Mouse (Mus musculus) thymus, adult 2 months (tissue): Measurements from ENCODE around the gene Ppm1h. TPM values are rescaled to one million over a fixed set of nuclear protein-coding genes. Genes with fewer than 3 reads are reported as not detected.

Source experiments
- DNase-seq: peaks from one replicate; pipeline ENCODE4 v3.0.0; 2021
- H3K27ac ChIP-seq: fragments of 200-500 bp; 2 replicates; pipeline ENCODE4 v1.5.1; 2012; ENCODE audit warnings: low read length, control low read depth; ENCODE audit not compliant: control insufficient read depth, insufficient read depth
- H3K27me3 ChIP-seq: fragments of 200-500 bp; 2 replicates; pipeline ENCODE4 v1.6.1; 2012; ENCODE audit warnings: mild to moderate bottlenecking, low read length, moderate library complexity, mixed read lengths; ENCODE audit not compliant: control insufficient read depth, insufficient read depth
- H3K36me3 ChIP-seq: fragments of 200-500 bp; 2 replicates; pipeline ENCODE4 v1.6.1; 2012; ENCODE audit warnings: mild to moderate bottlenecking, low read length, moderate library complexity; ENCODE audit not compliant: control insufficient read depth, insufficient read depth
- H3K4me1 ChIP-seq: fragments of 200-500 bp; replicated peaks from 2 replicates; pipeline ENCODE4 v1.6.1; 2012; ENCODE audit warnings: low read length; ENCODE audit not compliant: control insufficient read depth, insufficient read depth
- H3K4me3 ChIP-seq: fragments of 200-500 bp; 2 replicates; pipeline ENCODE4 v1.5.1; 2012; ENCODE audit warnings: mild to moderate bottlenecking, low read length, control low read depth, moderate library complexity; ENCODE audit not compliant: control insufficient read depth, insufficient read depth
- CTCF ChIP-seq: fragments of 200-500 bp; IDR thresholded peaks from 2 replicates; pipeline ENCODE4 v1.5.1; 2012; ENCODE audit warnings: mild to moderate bottlenecking, control low read depth, low read length, moderate library complexity, borderline replicate concordance; ENCODE audit not compliant: control insufficient read depth, poor library complexity, insufficient read depth; ENCODE audit errors: extremely low read depth
- POLR2A ChIP-seq: fragments of 200-500 bp; IDR thresholded peaks from 2 replicates; pipeline ENCODE4 v1.6.1; 2012; ENCODE audit warnings: mild to moderate bottlenecking, low read length, control low read depth, moderate library complexity; ENCODE audit not compliant: control insufficient read depth, poor library complexity, insufficient read depth; ENCODE audit errors: extremely low read depth
- WGBS: fragments of 180-500 bp; shearing (Covaris S2); methylation state at CpG from one replicate; pipeline ENCODE4 v1.1.7; 2018; 5-methylcytosine and 5-hydroxymethylcytosine counted together
- polyA plus RNA-seq: library from polyadenylated mRNA; depleted of rRNA; stranded (reverse); fragments of >200 nt; gene quantifications from 2 replicates; pipeline ENCODE4 v1.2.3, GENCODE M21; 2012

The Ppm1h gene
- polyA plus RNA-seq, 1 experiment = 61.7 TPM

DNA sequence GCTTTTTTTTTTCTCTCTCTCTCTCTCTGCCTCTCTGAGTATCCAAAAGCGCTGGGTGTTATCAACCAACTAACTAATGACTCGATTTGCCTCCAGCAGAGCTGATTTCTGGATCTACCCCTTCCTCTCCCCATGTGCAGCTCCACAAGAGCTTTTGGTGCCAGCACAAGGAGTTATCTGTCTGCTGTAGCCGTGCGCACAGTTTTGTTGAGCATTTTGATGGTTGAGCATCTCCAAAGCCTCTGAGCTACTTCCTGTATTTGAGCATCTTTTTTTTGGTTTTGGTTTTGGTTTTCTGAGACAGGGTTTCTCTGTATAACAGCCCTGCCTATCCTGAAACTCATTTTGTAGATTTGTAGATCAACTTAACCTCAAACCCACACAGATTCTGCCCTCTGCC, 60.5 kb downstream of the Ppm1h start:
- peak overlapping the region; percentile 98 for H3K27ac ChIP-seq
- TF ChIP-seq POLR2A (no peak), CTCF (no peak)
- WGBS = 18% methylated on average over 4 of the region's 4 CpGs
- H3K27me3 ChIP-seq = no peaks in the 10 kb centered on the region
- peaks cover 63% of the 10 kb centered on the region for H3K4me1 ChIP-seq
- peak overlapping the region; percentile 27; the same call in 1 of the 2 replicates for H3K4me3 ChIP-seq
- DNase-seq = peak; percentile 43
- no peaks in the 10 kb centered on the region for H3K36me3 ChIP-seq

DNA sequence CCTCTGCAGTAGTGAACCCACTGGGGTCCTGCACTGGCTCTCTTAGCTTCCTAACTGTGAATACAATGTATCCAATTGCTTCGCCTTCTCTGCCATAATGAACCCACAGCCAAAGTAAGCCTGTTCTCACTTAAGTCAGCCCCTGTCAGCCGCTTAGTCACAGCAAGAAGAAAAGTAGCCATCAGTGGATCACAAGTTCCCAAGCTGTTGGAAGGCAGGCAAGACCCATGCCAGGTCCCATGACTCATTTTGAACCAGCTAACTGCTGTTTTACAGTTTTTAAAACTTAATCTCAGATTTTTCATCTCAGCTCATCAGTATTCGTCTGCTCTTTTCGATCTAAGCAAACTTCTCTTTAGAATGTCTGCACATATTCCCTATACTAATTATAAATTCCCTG, 61.6 kb downstream of the Ppm1h start:
- DNase-seq = no peak
- Histone ChIP-seq H3K4me3 (no peak overlapping the region), H3K36me3 (no peaks in the 10 kb centered on the region), H3K27me3 (no peaks in the 10 kb centered on the region), H3K4me1 (peaks cover 56% of the 10 kb centered on the region), H3K27ac (peak overlapping the region; percentile 98)
- 97% methylated on average over 4 of the region's 4 CpGs for WGBS
- no peak for TF ChIP-seq POLR2A
- TF ChIP-seq CTCF = no peak

DNA sequence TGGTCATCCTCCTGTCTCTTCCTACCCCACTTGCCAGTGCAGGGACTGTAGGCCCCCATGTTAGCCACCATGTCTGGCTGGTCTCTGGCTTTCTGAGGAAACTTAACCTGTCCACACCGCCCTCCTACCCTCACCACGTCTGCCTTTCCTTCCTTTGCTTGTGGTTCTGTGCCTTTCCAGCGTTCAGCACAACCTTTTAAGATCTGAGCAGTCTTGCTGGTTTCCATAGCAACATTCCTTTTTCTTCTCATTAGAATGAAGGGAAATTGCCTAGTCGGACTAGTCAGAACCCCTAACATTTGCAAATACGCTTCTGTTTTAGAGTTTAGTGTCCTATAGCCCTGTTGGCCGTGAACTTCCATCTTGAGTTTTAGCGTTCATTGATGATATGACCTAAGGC, 62.6 kb downstream of the Ppm1h start:
- Histone ChIP-seq H3K4me3 (no peak overlapping the region), H3K27ac (peak overlapping the region; percentile 31; the same call in 1 of the 2 replicates), H3K36me3 (no peaks in the 10 kb centered on the region), H3K4me1 (peaks cover 51% of the 10 kb centered on the region), H3K27me3 (no peaks in the 10 kb centered on the region)
- TF ChIP-seq CTCF (no peak), POLR2A (no peak)
- DNase-seq = no peak
- 59% methylated on average over 7 of the region's 7 CpGs for WGBS

DNA sequence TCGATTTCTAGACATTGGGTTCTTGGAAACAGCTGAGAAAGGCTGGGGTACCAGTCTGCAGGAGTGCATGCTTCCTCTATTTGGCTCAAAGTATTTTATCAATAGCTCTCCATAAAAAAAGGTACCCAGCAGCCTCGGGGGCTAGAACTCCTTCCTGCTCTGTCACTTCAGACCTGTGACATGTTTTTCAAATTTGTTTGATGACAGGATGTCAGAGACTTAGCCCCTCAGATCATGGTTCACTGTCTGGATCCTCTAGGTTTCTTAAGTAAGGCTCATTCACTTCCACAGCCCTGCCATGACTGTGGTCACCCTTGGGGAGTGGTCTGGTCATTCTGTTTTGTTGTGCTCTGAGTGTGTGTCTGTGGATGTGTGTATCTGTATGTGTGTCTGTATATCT, 63.6 kb downstream of the Ppm1h start:
- 36% methylated on average over 2 of the region's 2 CpGs for WGBS
- no peaks in the 10 kb centered on the region for H3K36me3 ChIP-seq
- H3K27me3 ChIP-seq = no peaks in the 10 kb centered on the region
- TF ChIP-seq CTCF (no peak), POLR2A (no peak)
- H3K27ac ChIP-seq = peak overlapping the region; percentile 40
- no peak overlapping the region for H3K4me3 ChIP-seq
- no peak for DNase-seq
- H3K4me1 ChIP-seq = peaks cover 50% of the 10 kb centered on the region

DNA sequence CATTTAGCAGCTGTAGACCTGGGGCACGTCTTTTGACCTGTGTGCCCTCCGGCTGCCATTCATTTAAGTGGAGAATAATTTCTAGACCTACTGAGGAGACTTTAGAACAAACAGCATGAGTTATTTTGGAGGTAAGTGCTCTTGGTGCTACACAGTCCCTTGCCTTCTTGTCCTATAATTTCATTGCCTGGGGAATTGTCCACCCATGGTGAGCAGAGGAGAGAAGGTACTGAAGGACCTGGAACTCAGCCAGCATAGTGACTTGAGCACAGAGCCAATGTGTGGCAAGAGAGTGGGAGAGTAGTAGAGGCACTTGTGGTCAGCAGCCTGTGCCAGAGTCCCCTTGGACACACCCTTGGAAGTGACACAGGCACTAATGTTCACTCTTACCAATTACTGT, 64.8 kb downstream of the Ppm1h start:
- no peaks in the 10 kb centered on the region for H3K27me3 ChIP-seq
- no peak for DNase-seq
- H3K4me3 ChIP-seq = no peak overlapping the region
- WGBS = 99% methylated on average over 2 of the region's 2 CpGs
- no peaks in the 10 kb centered on the region for H3K36me3 ChIP-seq
- H3K27ac ChIP-seq = no peak overlapping the region
- no peak for TF ChIP-seq POLR2A
- H3K4me1 ChIP-seq = peaks cover 52% of the 10 kb centered on the region

DNA sequence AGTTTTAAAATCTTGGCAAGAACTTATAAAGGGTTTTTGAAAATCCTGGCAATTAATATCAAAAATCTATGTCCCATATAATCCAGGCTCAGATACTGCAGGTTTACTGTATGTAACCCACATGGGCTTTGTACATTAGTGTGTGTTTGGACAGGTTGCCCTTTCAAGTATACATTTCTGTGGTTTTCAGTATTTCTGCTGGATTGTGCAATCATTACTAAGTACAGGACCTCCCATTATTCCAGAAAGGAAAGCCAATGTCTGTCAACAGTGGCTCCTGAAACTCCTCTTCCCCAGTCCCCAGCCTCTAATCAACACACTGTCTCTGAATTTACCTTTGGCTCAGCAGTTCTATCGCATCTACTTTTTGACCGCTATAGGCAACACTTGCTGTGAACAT, 66.4 kb downstream of the Ppm1h start:
- 99% methylated on average over 2 of the region's 2 CpGs for WGBS
- no peak overlapping the region for H3K4me3 ChIP-seq
- peaks cover 47% of the 10 kb centered on the region for H3K4me1 ChIP-seq
- no peak for DNase-seq
- TF ChIP-seq POLR2A (no peak), CTCF (no peak)
- H3K36me3 ChIP-seq = no peaks in the 10 kb centered on the region
- H3K27me3 ChIP-seq = no peaks in the 10 kb centered on the region
- no peak overlapping the region for H3K27ac ChIP-seq

DNA sequence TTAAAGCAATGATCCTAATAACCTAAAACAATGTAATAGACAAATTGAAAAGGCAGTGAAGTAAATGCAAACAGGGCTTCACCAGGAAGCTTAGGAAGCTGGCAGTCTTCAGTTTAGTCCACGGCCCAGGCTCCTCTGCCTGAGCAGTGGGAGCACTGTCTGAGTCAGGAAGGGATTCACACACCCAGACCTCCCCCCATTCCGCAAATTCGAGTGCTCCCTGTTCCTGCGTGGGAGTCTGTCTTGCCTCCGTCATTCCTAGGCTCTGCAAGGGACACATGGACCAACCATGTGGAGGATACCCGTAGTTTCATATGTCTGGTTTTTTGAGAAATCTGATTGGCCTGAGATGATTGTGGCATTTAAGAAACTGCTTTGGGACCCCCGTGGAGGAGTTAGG, 67.6 kb downstream of the Ppm1h start:
- DNase-seq = no peak
- Histone ChIP-seq H3K27me3 (no peaks in the 10 kb centered on the region), H3K4me1 (peaks cover 39% of the 10 kb centered on the region), H3K4me3 (no peak overlapping the region), H3K27ac (no peak overlapping the region), H3K36me3 (no peaks in the 10 kb centered on the region)
- TF ChIP-seq CTCF (no peak), POLR2A (no peak)
- 99% methylated on average over 7 of the region's 7 CpGs for WGBS
